Mouse (Mus musculus) midbrain, embryonic 13.5 days (tissue): ENCODE data around the gene Epx. TPM values are rescaled to one million over a fixed set of nuclear protein-coding genes. Genes with fewer than 3 reads are reported as not detected.
"Not testable (repeated sequence)": the region's sequence is repeated elsewhere in the genome, so short reads cannot be mapped to it uniquely, and the experiment has no call there.

Experiments used
- ATAC-seq: fragments of 200-750 bp; cut with Nextera tagmentation; 2 replicates; pipeline ENCODE4 v1.8.0; 2017; ENCODE audit warnings: mild to moderate bottlenecking, moderate TSS enrichment, moderate library complexity
- H3K27ac ChIP-seq: fragments of 300-500 bp; sonication (generic); 2 replicates; pipeline ENCODE4 v1.5.1; 2015; ENCODE audit warnings: inconsistent platforms, mild to moderate bottlenecking, moderate library complexity
- H3K27me3 ChIP-seq: fragments of 300-500 bp; sonication (generic); 2 replicates; pipeline ENCODE4 v1.6.1; 2015; ENCODE audit warnings: mild to moderate bottlenecking, inconsistent platforms
- H3K36me3 ChIP-seq: fragments of 300-500 bp; sonication (generic); 2 replicates; pipeline ENCODE4 v1.6.1; 2015; ENCODE audit warnings: mild to moderate bottlenecking, inconsistent platforms
- H3K4me1 ChIP-seq: fragments of 300-500 bp; sonication (generic); replicated peaks from 2 replicates; pipeline ENCODE4 v1.6.1; 2015; ENCODE audit warnings: inconsistent platforms
- H3K4me2 ChIP-seq: fragments of 300-500 bp; sonication (generic); replicated peaks from 2 replicates; pipeline ENCODE4 v1.6.1; 2015; ENCODE audit warnings: moderate library complexity, mild to moderate bottlenecking, inconsistent platforms
- H3K4me3 ChIP-seq: fragments of 300-500 bp; sonication (generic); replicated peaks from 2 replicates; pipeline ENCODE4 v1.5.1; 2015; ENCODE audit warnings: mild to moderate bottlenecking, inconsistent platforms
- H3K9ac ChIP-seq: fragments of 300-500 bp; sonication (generic); replicated peaks from 2 replicates; pipeline ENCODE4 v1.6.1; 2015; ENCODE audit warnings: mild to moderate bottlenecking, inconsistent platforms
- H3K9me3 ChIP-seq: fragments of 300-500 bp; sonication (generic); 2 replicates; pipeline ENCODE4 v1.6.1; 2016; ENCODE audit warnings: mild to moderate bottlenecking, inconsistent platforms
- WGBS: fragments of 180-500 bp; shearing (Covaris S2); methylation state at CpG from one replicate; pipeline ENCODE4 v1.1.7; 2015; 5-methylcytosine and 5-hydroxymethylcytosine counted together
- polyA plus RNA-seq: library from polyadenylated mRNA; unstranded; fragments of >200 nt; fragmentation: Nextera tagmentation; extraction: Ambion mirVana; gene quantifications from 2 replicates; pipeline ENCODE4 v1.2.1, GENCODE M21; 2015

Epx gene
- polyA plus RNA-seq, 1 experiment from 2014 or later: 0.16 TPM

DNA sequence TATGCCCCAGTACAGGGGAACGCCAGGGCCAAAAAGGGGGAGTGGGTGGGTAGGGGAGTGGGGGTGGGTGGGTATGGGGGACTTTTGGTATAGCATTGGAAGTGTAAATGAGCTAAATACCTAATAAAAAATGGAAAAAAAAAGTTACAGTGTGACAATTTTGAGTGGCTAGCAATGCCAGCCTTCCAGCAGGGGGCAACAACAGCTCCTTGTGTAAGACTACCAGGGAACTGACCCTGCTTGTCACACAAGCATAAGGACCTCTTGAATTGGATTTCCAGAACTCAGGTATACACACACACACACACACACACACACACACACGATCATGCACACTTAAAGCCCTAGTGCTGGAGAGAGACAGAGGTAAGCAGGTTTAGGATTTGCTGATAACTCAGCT, 8.4 kb downstream of the Epx start:
- not testable (repeated sequence) for H3K4me3 ChIP-seq, H3K27ac ChIP-seq, H3K4me2 ChIP-seq, H3K4me1 ChIP-seq, H3K9me3 ChIP-seq, H3K9ac ChIP-seq, ATAC-seq, H3K27me3 ChIP-seq
- 94% methylated on average over 1 of the region's 2 CpGs for WGBS
- H3K36me3 ChIP-seq: peaks cover 21% of the 10 kb centered on the region

DNA sequence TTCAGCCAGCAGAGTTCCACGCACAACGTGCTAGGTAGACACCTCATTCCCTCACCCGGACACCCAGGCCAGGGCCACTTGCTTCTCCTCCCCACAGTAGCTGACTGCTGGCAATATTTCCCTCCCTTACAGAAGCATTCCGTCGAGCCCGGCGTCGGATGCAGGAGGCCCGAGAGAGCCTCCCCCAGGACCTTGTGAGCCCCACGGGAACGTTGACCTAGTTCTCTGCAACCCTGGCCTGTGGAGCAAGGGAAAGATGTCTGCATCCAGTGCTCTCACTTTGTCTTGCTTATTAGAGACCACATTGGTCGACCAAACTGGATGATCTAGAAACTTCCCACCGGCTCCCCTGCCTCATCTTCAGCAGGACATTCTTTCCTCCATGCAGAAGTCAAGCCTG, 12.5 kb downstream of the Epx start:
- no peak overlapping the region for H3K4me2 ChIP-seq
- H3K9ac ChIP-seq: no peak overlapping the region
- ATAC-seq: no peak
- no peak overlapping the region for H3K27ac ChIP-seq
- WGBS: 96% methylated on average over 13 of the region's 13 CpGs
- H3K27me3 ChIP-seq: no peaks in the 10 kb centered on the region
- H3K4me1 ChIP-seq: no peaks in the 10 kb centered on the region
- no peaks in the 10 kb centered on the region for H3K9me3 ChIP-seq
- no peak overlapping the region for H3K4me3 ChIP-seq
- H3K36me3 ChIP-seq: peaks cover 55% of the 10 kb centered on the region

DNA sequence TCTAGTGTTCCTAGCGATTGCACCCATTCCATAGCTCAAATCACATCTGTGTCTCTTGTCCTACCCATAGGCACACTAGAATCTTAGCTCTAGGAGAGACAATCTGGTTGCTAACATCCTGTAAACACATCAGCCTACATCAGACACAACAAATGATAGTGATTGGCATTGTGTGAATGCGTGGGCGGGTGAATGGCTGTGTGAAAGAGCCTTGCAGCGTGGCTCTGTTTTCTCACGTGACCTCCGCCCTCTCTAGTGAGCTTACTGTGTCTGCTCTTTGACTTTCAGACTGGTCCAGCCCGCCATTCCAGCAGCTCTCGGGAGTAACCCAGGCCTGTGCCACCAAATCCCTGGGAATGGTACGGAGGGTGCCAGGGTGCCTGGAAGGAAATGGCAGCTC, 14.9 kb downstream of the Epx start:
- Histone ChIP-seq H3K27me3 (no peaks in the 10 kb centered on the region), H3K4me1 (no peaks in the 10 kb centered on the region), H3K36me3 (peaks cover 69% of the 10 kb centered on the region), H3K4me3 (no peak overlapping the region), H3K4me2 (no peak overlapping the region), H3K9ac (no peak overlapping the region), H3K9me3 (no peaks in the 10 kb centered on the region), H3K27ac (no peak overlapping the region)
- no peak for ATAC-seq
- WGBS: 57% methylated on average over 9 of the region's 9 CpGs

DNA sequence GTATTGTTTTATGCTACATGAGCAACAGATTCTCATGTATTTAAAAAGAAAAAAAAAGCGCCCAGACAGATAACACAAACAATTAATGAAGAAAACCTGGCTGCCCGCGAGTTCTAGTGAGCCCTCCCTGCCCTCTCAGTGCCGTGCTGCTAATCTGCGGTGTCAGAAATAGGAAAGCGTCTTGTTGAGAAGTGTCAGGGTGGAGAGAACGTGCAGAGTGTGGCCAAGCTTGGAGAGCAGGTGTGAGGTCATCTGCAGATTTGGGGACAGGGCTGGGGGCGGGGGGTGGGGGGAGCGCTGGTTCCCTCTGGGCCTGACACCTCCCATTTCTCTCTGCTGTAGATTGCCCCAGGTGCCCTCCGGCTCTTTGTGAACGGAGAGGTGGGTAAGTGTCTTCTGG, 16.1 kb downstream of the Epx start:
- Histone ChIP-seq H3K36me3 (peaks cover 67% of the 10 kb centered on the region), H3K27ac (no peak overlapping the region), H3K27me3 (no peaks in the 10 kb centered on the region), H3K9ac (no peak overlapping the region), H3K4me1 (no peaks in the 10 kb centered on the region), H3K9me3 (no peaks in the 10 kb centered on the region), H3K4me2 (no peak overlapping the region), H3K4me3 (no peak overlapping the region)
- no peak for ATAC-seq
- WGBS: 89% methylated on average over 11 of the region's 11 CpGs

DNA sequence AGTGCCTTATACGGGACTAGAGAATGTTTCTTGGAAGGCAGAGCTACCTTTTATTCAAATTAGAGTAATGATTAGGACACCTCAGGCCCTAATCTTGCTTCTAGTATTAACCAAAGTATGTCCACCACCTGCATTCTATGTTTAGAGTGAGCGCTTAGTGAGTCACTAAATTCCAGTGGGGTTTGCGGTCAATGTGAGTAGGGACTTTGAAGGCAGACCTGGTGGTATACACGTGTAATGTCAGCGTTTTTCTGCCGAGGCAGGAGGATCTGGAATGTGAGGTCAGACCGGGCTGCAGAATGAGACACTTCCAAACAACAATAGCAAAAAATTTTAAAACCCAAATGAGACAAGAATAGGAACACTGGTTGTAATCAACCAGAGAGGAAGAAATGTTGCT, 20.8 kb downstream of the Epx start:
- no peak overlapping the region for H3K4me3 ChIP-seq
- H3K9ac ChIP-seq: no peak overlapping the region
- H3K4me2 ChIP-seq: no peak overlapping the region
- no peak overlapping the region for H3K27ac ChIP-seq
- no peak for ATAC-seq
- peaks cover 26% of the 10 kb centered on the region for H3K36me3 ChIP-seq
- no peaks in the 10 kb centered on the region for H3K27me3 ChIP-seq
- H3K4me1 ChIP-seq: peaks cover 10% of the 10 kb centered on the region
- WGBS: 88% methylated on average over 7 of the region's 7 CpGs
- no peaks in the 10 kb centered on the region for H3K9me3 ChIP-seq

DNA sequence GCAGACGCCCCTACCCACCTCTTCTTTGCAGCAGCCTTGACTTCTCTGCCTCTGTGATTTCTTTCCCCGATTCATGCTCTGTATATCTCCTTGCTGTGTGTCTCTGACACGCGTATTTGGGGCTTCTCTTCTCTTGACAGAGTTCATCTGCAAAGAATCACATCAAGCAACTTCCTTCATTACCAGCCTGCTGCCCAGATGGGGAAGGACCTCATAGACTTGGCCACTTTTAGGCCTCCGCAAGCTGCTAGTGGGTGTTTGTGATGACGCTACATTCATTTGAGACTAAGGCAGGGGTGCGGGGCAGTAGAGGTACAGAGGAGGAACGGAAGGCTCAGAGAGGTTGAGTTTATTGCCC, 21.8 kb downstream of the Epx start:
- Histone ChIP-seq H3K4me3 (peak overlapping the region; percentile 59), H3K27me3 (no peaks in the 10 kb centered on the region), H3K36me3 (peaks cover 23% of the 10 kb centered on the region), H3K27ac (peak overlapping the region; percentile 70), H3K4me2 (peak overlapping the region; percentile 73), H3K4me1 (peaks cover 10% of the 10 kb centered on the region), H3K9ac (peak overlapping the region; percentile 66), H3K9me3 (no peaks in the 10 kb centered on the region)
- WGBS: 36% methylated on average over 8 of the region's 8 CpGs
- ATAC-seq: peak; percentile 29; the same call in 1 of the 2 replicates

DNA sequence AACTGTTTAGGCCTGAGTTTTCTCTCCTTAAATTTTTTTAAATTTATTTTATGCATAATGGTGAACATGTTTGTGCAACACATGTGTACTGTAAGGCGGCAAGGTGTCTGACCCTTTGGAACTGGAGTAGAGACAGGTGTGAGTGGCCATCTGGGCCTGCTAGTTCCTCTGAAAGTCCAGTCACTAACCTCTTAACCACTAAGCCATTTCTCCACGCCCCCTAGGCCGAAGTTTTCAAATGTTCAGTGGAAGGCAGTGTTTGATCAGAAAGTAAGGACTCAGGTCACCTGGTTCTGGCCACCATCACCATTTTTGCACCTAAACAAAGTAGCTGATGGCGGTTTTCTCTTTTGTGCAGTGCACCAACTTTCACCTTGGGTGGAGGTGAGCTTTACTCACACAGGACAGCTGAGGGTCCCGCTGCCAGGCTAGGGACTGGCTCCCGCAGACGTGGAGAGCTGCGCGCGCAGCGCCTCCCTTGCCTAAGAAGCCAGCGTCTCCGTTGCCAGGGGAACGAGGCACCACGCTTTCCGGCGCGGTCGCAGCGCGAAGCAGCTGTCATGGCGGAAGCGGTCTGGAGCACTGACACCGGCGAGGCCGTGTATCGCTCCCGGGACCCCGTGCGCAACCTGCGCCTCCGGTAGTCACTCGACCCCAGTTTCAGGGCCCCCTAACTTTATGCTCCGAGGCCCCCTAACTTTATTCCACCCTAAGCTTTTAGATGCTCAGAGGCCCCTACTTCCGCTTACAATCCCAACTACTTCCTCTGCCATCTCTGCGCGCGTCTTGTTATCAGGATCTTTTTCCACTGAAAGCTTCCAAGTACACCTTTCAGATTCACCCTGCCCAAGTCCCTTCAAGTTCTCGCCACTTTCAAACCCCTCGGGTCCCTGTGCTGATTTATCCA, 22.4 kb downstream of the Epx start, which contains the start of gene Mks1:
Gene Mks1, plus strand, starts transcription at position 526 of the 907 bp plus-strand sequence.
- H3K27me3 ChIP-seq: no peaks in the 10 kb centered on the region
- peak within 1 kb of the TSS; percentile 70 for H3K27ac ChIP-seq
- H3K36me3 ChIP-seq: peaks cover 16% of the 10 kb centered on the region
- H3K4me1 ChIP-seq: peaks cover 10% of the 10 kb centered on the region
- no peaks in the 10 kb centered on the region for H3K9me3 ChIP-seq
- H3K9ac ChIP-seq: peak within 1 kb of the TSS; percentile 66
- 4% methylated on average over 40 of the region's 40 CpGs for WGBS
- peak within 1 kb of the TSS; percentile 73 for H3K4me2 ChIP-seq
- peak; percentile 96 for ATAC-seq
- peak within 1 kb of the TSS; percentile 59 for H3K4me3 ChIP-seq

DNA sequence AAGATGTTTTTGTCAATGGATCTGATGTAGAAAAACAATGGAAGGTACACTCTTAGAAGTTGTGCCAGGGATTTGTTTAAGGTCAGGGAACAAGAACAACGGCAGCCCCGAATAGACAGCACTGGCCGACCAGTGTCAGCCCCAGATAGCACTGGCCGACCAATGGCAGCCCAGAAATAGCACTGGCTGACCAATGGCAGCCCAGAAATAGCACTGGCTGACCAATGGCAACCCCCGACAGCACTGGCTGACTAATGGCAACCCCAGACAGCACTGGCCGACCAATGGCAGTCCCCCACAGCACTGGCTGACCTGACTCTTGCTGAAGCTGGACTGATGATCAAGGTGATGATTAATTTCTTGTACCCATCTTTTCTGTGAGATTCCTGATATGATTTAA, 27.5 kb downstream of the Epx start:
- peak; percentile 50; the same call in 1 of the 2 replicates for ATAC-seq
- Histone ChIP-seq H3K4me3 (no peak overlapping the region), H3K4me1 (peaks cover 3% of the 10 kb centered on the region; the same call in 1 of the 2 replicates), H3K4me2 (no peak overlapping the region), H3K9me3 (no peaks in the 10 kb centered on the region), H3K9ac (no peak overlapping the region), H3K27ac (no peak overlapping the region), H3K27me3 (no peaks in the 10 kb centered on the region), H3K36me3 (no peaks in the 10 kb centered on the region)
- 68% methylated on average over 6 of the region's 6 CpGs for WGBS

DNA sequence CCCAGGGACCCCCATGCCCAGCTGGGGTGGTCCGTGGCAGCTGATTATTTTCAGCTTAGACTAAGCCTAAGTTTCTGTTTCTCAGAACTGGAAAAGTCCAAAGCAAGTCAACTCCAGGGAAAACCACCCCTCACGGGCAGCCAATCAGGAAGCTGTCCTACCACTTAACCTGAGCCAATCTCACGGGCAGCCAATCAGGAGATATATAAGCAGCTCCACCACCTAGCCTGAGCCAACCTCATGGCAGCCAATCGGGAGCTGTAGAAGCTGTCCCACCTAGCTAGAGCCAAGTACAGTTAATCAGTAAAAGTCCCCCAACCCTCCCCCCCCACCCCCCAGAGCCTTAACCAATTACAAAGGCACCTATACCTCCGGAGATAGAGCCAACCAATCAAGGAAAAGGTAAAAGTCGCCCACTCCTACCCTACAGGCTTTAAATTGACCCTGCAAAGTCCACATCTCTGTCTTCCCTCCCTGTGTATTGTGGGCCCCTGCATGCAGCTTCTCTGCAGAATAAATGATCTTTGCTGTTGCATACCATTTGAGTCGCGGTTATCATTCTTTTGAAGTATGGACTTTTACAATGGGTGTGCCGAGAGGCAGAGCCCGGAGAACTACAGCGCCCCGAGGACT, 28.3 kb downstream of the Epx start:
- H3K27me3 ChIP-seq: no peaks in the 10 kb centered on the region
- H3K4me3 ChIP-seq: no peak overlapping the region
- WGBS: 82% methylated on average over 12 of the region's 12 CpGs
- no peak overlapping the region for H3K27ac ChIP-seq
- H3K9me3 ChIP-seq: no peaks in the 10 kb centered on the region
- no peak overlapping the region for H3K9ac ChIP-seq
- no peaks in the 10 kb centered on the region for H3K36me3 ChIP-seq
- no peaks in the 10 kb centered on the region for H3K4me1 ChIP-seq
- ATAC-seq: no peak
- no peak overlapping the region for H3K4me2 ChIP-seq

DNA sequence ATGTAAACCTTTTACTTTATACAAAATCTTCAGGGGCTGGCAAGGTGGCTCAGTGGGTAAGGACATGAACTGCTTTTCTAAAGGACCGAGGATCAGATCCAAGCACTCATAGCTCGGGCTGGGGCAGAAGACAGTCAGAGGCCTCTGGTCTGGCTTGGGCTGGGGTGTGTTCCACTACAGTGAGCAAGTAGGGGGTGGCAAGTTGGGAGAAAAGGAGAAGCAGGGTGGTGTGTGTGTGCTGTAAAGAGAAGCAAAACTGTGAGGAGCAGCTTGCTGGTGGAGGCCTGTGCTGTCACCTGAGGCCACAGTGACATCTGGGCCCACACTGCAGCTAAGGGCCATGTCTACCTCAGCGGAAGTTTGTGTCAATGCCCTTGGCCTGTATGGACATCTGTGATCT, 33.9 kb downstream of the Epx start:
- H3K4me2 ChIP-seq: no peak overlapping the region
- no peaks in the 10 kb centered on the region for H3K36me3 ChIP-seq
- WGBS: 82% methylated on average over 3 of the region's 3 CpGs
- H3K9ac ChIP-seq: no peak overlapping the region
- no peak overlapping the region for H3K4me3 ChIP-seq
- ATAC-seq: no peak
- no peaks in the 10 kb centered on the region for H3K9me3 ChIP-seq
- H3K27me3 ChIP-seq: no peaks in the 10 kb centered on the region
- no peak overlapping the region for H3K27ac ChIP-seq
- no peaks in the 10 kb centered on the region for H3K4me1 ChIP-seq

DNA sequence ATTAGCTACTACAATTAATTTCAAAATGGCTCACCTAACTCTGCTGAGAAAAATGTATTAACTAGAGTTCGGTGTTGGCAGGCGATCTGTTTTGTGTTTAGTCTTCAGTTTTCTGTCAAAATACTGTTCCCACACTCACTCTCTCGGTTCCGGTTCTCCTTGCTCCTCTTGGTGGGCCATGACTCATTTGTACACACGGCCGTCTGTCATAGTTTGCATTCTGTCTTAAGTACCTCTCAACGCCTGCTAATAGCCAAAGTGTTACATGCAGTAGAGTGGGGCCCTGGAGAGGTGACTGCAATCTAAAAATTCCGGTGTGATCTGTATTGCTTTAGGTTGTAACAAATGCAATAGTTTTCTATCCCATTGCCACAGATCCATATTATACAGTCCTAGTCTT, 34.7 kb downstream of the Epx start:
- Histone ChIP-seq H3K4me3 (no peak overlapping the region), H3K4me2 (no peak overlapping the region), H3K27me3 (no peaks in the 10 kb centered on the region), H3K36me3 (no peaks in the 10 kb centered on the region), H3K4me1 (no peaks in the 10 kb centered on the region), H3K9me3 (no peaks in the 10 kb centered on the region), H3K9ac (no peak overlapping the region), H3K27ac (no peak overlapping the region)
- ATAC-seq: no peak
- WGBS: 95% methylated on average over 8 of the region's 8 CpGs

DNA sequence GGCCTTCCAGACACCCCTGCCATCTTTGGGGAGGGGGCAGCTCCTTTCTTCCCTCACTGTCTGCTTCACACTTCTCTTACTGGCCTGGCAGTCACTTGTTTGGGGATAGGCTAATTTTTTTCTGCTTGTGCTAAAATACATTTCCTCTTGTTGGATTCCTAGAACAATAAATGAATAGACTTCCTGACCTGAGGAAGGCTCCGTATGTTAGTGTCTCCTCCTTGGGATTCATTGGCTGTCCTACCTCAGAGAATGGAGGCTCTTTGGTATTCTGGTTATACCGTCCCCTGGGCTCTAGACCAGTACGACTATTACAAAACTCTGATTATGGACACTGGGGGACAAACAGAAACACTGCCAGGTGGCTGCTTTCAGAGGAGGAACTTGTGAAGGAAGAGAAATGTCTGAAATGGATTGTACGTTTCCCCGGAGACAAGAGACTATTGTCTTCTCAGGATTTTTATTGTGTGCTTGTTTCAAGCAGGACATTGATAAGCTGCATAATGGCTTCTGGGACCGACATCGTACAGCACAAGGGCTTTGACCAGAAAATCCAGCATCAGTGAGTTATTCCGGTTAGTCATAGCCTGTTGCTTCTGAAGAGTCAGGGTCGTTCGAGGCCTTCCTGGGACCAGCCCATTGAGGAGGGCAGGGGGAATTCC, 47.0 kb downstream of the Epx start, which contains the start of gene Lpo:
Gene Lpo, minus strand, starts transcription at position 51 of the 662 bp plus-strand sequence.
- Histone ChIP-seq H3K36me3 (no peaks in the 10 kb centered on the region), H3K4me2 (no peak within 1 kb of the TSS), H3K4me3 (no peak within 1 kb of the TSS), H3K4me1 (peaks cover 16% of the 10 kb centered on the region), H3K9ac (no peak within 1 kb of the TSS), H3K27me3 (no peaks in the 10 kb centered on the region), H3K9me3 (no peaks in the 10 kb centered on the region), H3K27ac (0 out of 2 replicates have a peak within 1 kb of the TSS, but pooled peaks have one; percentile 25)
- no peak for ATAC-seq
- 16% methylated on average over 10 of the region's 10 CpGs for WGBS
